Mouse (Mus musculus) limb, embryonic 15.5 days (tissue): ENCODE results near the gene Ubr2. TPM values are rescaled to one million over a fixed set of nuclear protein-coding genes. Genes with fewer than 3 reads are reported as not detected.
A peak's percentile ranks its signal among the peaks of the same experiment; 100 is the strongest.

Source experiments
- ATAC-seq: fragments of 200-750 bp; cut with Nextera tagmentation; 2 replicates; pipeline ENCODE4 v1.8.0; 2017; ENCODE audit warnings: low read depth, moderate TSS enrichment; ENCODE audit not compliant: insufficient number of reproducible peaks, low FRiP score, low TSS enrichment
- H3K27ac ChIP-seq: fragments of 300-500 bp; sonication (generic); 2 replicates; pipeline ENCODE4 v1.5.1; 2015; ENCODE audit warnings: moderate library complexity, mild to moderate bottlenecking, inconsistent platforms
- H3K27me3 ChIP-seq: fragments of 300-500 bp; sonication (generic); 2 replicates; pipeline ENCODE4 v1.6.1; 2015; ENCODE audit warnings: inconsistent platforms
- H3K36me3 ChIP-seq: fragments of 300-500 bp; sonication (generic); 2 replicates; pipeline ENCODE4 v1.6.1; 2015; ENCODE audit warnings: inconsistent platforms
- H3K4me1 ChIP-seq: fragments of 300-500 bp; sonication (generic); 2 replicates; pipeline ENCODE4 v1.6.1; 2015; ENCODE audit warnings: inconsistent platforms
- H3K4me2 ChIP-seq: fragments of 300-500 bp; sonication (generic); 2 replicates; pipeline ENCODE4 v1.6.1; 2015; ENCODE audit warnings: mild to moderate bottlenecking, inconsistent platforms
- H3K4me3 ChIP-seq: fragments of 300-500 bp; sonication (generic); 2 replicates; pipeline ENCODE4 v1.5.1; 2015; ENCODE audit warnings: mild to moderate bottlenecking, inconsistent platforms
- H3K9ac ChIP-seq: fragments of 300-500 bp; sonication (generic); 2 replicates; pipeline ENCODE4 v1.6.1; 2015; ENCODE audit warnings: inconsistent platforms
- H3K9me3 ChIP-seq: fragments of 300-500 bp; sonication (generic); 2 replicates; pipeline ENCODE4 v1.6.1; 2016; ENCODE audit warnings: inconsistent platforms
- WGBS: fragments of 180-500 bp; shearing (Covaris S2); methylation state at CpG from one replicate; pipeline ENCODE4 v1.1.7; 2015; 5-methylcytosine and 5-hydroxymethylcytosine counted together
- polyA plus RNA-seq: library from polyadenylated mRNA; unstranded; fragments of >200 nt; fragmentation: Nextera tagmentation; extraction: Ambion mirVana; gene quantifications from 2 replicates; pipeline ENCODE4 v1.2.1, GENCODE M21; 2015

Gene Ubr2
- polyA plus RNA-seq, 1 experiment from 2014 or later = 14.9 TPM

- whole genome bisulfite sequencing = 25% methylated on average over 16 of the region's 16 CpGs
Measured at GRCm38 (mm10) chr17:46888511-46889212, 121.7 kb downstream of the Ubr2 start.

DNA sequence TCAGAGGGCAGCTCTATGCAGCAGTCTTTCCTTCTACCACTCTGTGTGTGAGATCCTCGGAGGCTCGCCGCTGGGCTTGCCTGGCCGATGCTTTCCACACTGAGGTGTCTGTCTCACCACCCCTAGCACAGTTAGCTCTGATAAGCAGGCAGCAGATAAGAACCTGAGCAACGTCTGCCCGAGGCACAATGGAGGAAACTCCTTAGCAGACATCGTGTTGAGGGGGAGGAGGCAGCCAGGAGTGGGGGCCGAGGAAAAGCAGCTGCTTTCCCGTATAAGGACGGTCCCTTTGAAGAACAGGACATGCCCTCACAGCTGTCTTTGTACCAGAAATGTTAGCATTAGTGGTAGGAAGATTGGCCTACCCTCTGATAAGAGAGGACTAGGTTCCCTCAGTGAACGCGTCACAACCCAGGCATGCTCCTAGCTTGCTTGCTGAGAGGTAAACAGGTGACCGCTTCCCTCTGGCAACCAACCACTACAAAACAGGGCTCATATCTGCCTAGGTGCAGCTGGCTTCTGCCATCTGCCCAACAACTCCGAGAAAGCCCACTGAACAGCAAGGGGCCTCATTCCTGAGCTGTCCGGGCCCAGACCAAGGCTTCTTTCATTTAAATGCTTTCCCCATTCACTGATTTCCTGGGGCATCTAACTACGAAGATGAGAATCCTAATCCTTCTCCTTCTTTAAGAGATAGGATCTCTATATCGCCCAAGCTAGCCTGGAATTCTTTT, 124.3 kb downstream of the Ubr2 start:
- 44% methylated on average over 17 of the region's 17 CpGs for WGBS
- H3K4me3 ChIP-seq = no peak overlapping the region
- no peak overlapping the region for H3K4me2 ChIP-seq
- H3K4me1 ChIP-seq = peaks cover 10% of the 10 kb centered on the region
- ATAC-seq = no peak
- H3K36me3 ChIP-seq = no peaks in the 10 kb centered on the region
- no peaks in the 10 kb centered on the region for H3K27me3 ChIP-seq
- H3K9ac ChIP-seq = no peak overlapping the region
- H3K27ac ChIP-seq = no peak overlapping the region
- H3K9me3 ChIP-seq = no peaks in the 10 kb centered on the region

More at GRCm38 (mm10) chr17:46888511-46889212, 121.7 kb downstream of the Ubr2 start:
- no peak for ATAC-seq
- peak overlapping the region; percentile 95 for H3K4me3 ChIP-seq
- peak overlapping the region; percentile 81 for H3K4me2 ChIP-seq
- no peaks in the 10 kb centered on the region; the same call in 1 of the 2 replicates for H3K36me3 ChIP-seq
- H3K9me3 ChIP-seq = no peaks in the 10 kb centered on the region
- peaks cover 30% of the 10 kb centered on the region for H3K4me1 ChIP-seq
- H3K27me3 ChIP-seq = no peaks in the 10 kb centered on the region
- H3K9ac ChIP-seq = peak overlapping the region; percentile 61
- H3K27ac ChIP-seq = peak overlapping the region; percentile 98

- Histone ChIP-seq H3K4me1 (peaks cover 10% of the 10 kb centered on the region), H3K9ac (no peak overlapping the region), H3K27me3 (no peaks in the 10 kb centered on the region), H3K4me3 (no peak overlapping the region), H3K9me3 (no peaks in the 10 kb centered on the region), H3K36me3 (no peaks in the 10 kb centered on the region), H3K27ac (no peak overlapping the region), H3K4me2 (no peak overlapping the region; the same call in 1 of the 2 replicates)
- WGBS = 75% methylated on average over 11 of the region's 11 CpGs
- ATAC-seq = no peak
Measured at GRCm38 (mm10) chr17:46885218-46885909, 125.0 kb downstream of the Ubr2 start.

GRCm38 (mm10) chr17:46884766-46885165, 125.6 kb downstream of the Ubr2 start:
- Histone ChIP-seq H3K4me3 (no peak overlapping the region), H3K27ac (no peak overlapping the region), H3K4me1 (peaks cover 14% of the 10 kb centered on the region), H3K27me3 (no peaks in the 10 kb centered on the region), H3K4me2 (no peak overlapping the region), H3K9ac (no peak overlapping the region), H3K9me3 (no peaks in the 10 kb centered on the region), H3K36me3 (no peaks in the 10 kb centered on the region)
- no peak for ATAC-seq
- 91% methylated on average over 6 of the region's 6 CpGs for WGBS

DNA sequence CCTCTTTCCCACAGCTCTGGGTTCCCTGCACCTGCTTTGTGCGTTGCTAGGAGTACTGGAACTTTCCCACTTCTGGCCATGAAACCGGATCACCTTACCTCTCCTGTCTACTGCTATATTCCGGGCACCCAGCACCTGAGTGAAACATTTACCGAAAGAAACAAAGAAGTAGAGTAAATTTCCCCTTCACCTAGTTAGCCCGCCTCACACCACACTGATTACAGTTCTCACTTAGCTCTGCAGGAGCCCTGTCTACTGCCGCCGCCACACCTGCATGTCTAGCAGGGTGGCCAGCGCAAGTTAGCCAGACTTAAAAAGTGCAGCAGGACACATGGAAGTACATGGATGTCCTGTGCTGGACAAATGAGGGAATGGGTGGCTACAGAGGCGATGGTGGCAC, 127.2 kb downstream of the Ubr2 start:
- WGBS = 82% methylated on average over 9 of the region's 9 CpGs
- no peak overlapping the region for H3K27ac ChIP-seq
- peaks cover 14% of the 10 kb centered on the region for H3K4me1 ChIP-seq
- no peak overlapping the region for H3K9ac ChIP-seq
- no peaks in the 10 kb centered on the region for H3K9me3 ChIP-seq
- no peak for ATAC-seq
- no peak overlapping the region for H3K4me3 ChIP-seq
- no peaks in the 10 kb centered on the region for H3K27me3 ChIP-seq
- H3K4me2 ChIP-seq = no peak overlapping the region
- no peaks in the 10 kb centered on the region for H3K36me3 ChIP-seq

GRCm38 (mm10) chr17:46881728-46882127, 128.6 kb downstream of the Ubr2 start:
- H3K4me2 ChIP-seq = no peak overlapping the region
- WGBS = 80% methylated on average over 6 of the region's 6 CpGs
- peaks cover 14% of the 10 kb centered on the region for H3K4me1 ChIP-seq
- no peak overlapping the region for H3K4me3 ChIP-seq
- no peaks in the 10 kb centered on the region for H3K36me3 ChIP-seq
- H3K9me3 ChIP-seq = no peaks in the 10 kb centered on the region
- no peak overlapping the region for H3K27ac ChIP-seq
- ATAC-seq = no peak
- H3K27me3 ChIP-seq = no peaks in the 10 kb centered on the region
- H3K9ac ChIP-seq = no peak overlapping the region

DNA sequence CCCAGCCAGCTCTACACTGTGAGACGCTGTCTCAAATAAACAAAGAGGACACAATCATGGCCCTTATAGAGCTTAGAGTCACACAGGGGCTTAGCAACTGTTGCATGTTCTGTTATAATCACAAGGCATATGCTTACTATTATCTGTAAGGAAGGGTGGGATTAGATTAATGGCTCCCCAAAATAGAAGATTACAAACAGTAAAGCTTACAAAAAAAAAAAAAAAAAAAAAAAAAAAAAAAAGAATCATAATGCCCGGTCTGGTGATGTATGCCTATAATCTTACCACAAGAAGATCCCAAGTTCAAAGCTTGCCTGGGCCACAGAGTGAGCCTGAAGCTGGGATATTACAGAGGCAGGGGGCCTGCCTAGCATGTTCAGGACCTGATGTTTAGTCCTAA, 130.0 kb downstream of the Ubr2 start:
- Histone ChIP-seq H3K36me3 (no peaks in the 10 kb centered on the region), H3K4me1 (peaks cover 7% of the 10 kb centered on the region; the same call in 1 of the 2 replicates), H3K4me3 (no peak overlapping the region), H3K9me3 (no peaks in the 10 kb centered on the region), H3K4me2 (no peak overlapping the region), H3K27ac (peak overlapping the region; percentile 4; the same call in 1 of the 2 replicates), H3K27me3 (no peaks in the 10 kb centered on the region), H3K9ac (no peak overlapping the region)
- 66% methylated on average over 2 of the region's 2 CpGs for WGBS
- no peak for ATAC-seq

- Histone ChIP-seq H3K4me3 (no peak overlapping the region), H3K9ac (no peak overlapping the region), H3K27me3 (no peaks in the 10 kb centered on the region), H3K9me3 (no peaks in the 10 kb centered on the region), H3K4me2 (no peak overlapping the region), H3K36me3 (no peaks in the 10 kb centered on the region), H3K27ac (peak overlapping the region; percentile 4), H3K4me1 (peaks cover 7% of the 10 kb centered on the region; the same call in 1 of the 2 replicates)
- peak; percentile 49; the same call in 1 of the 2 replicates for ATAC-seq
- WGBS = 43% methylated on average over 14 of the region's 14 CpGs
Measured at GRCm38 (mm10) chr17:46879841-46880311, 130.5 kb downstream of the Ubr2 start.

Other genes starting within 250 kb of the Ubr2 start
- gene Ptcra, start 246.8 kb downstream of the Ubr2 start, polyA plus RNA-seq = 0.17 and 0.33 TPM in 2 replicates
- gene 2310039H08Rik, start 237.9 kb downstream of the Ubr2 start, polyA plus RNA-seq = 78.8 and 86.0 TPM in 2 replicates
- gene Rpl7l1, start 227.9 kb downstream of the Ubr2 start, polyA plus RNA-seq = 151 and 154 TPM in 2 replicates
- gene Bicral, start 152.1 kb downstream of the Ubr2 start, polyA plus RNA-seq = 3.8 and 4.7 TPM in 2 replicates
- 51.2 and 54.1 TPM in 2 replicates for gene Tbcc, start 119.9 kb downstream of the Ubr2 start, polyA plus RNA-seq
- not detected in 2 replicates for gene Prph2, start 100.1 kb downstream of the Ubr2 start, polyA plus RNA-seq